Mouse (Mus musculus): ENCODE measurements around the gene 1700001K19Rik.
"Not testable (repeated sequence)": the region's sequence is repeated elsewhere in the genome, so short reads cannot be mapped to it uniquely, and the experiment has no call there.

Gene 1700001K19Rik

GRCm38 (mm10) chr12:110696173-110696974 lies 14.0 kb upstream of the 1700001K19Rik start:
- peak; percentile 95 for DNase-seq (ENCODE audit: low spot score)

GRCm38 (mm10) chr12:110695676-110696171 lies 13.3 kb upstream of the 1700001K19Rik start:
- DNase-seq (ENCODE audit: low spot score): no peak

- not testable (repeated sequence) for DNase-seq (ENCODE audit: low spot score)
Measured at GRCm38 (mm10) chr12:110693378-110693777, 11.0 kb upstream of the 1700001K19Rik start.

- DNase-seq (ENCODE audit: low spot score): no peak
Measured at GRCm38 (mm10) chr12:110689919-110690643, 7.7 kb upstream of the 1700001K19Rik start.

- DNase-seq (ENCODE audit: low spot score): not testable (repeated sequence)
Measured at GRCm38 (mm10) chr12:110688921-110689320, 6.5 kb upstream of the 1700001K19Rik start.

GRCm38 (mm10) chr12:110687894-110688734 lies 5.7 kb upstream of the 1700001K19Rik start:
- peak; percentile 69 for DNase-seq (ENCODE audit: low spot score)

- DNase-seq (ENCODE audit: low spot score): no peak
Measured at GRCm38 (mm10) chr12:110683580-110683979, 1.2 kb upstream of the 1700001K19Rik start.

GRCm38 (mm10) chr12:110681878-110682277 lies 541 bp downstream of the 1700001K19Rik start:
- DNase-seq (ENCODE audit: low spot score): no peak

- DNase-seq (ENCODE audit: low spot score): no peak
Measured at GRCm38 (mm10) chr12:110681191-110681590, 1.2 kb downstream of the 1700001K19Rik start.

GRCm38 (mm10) chr12:110674243-110674642 lies 8.2 kb downstream of the 1700001K19Rik start:
- no peak for DNase-seq (ENCODE audit: low spot score)

GRCm38 (mm10) chr12:110667466-110668077 lies 14.8 kb downstream of the 1700001K19Rik start:
- DNase-seq (ENCODE audit: low spot score): no peak

GRCm38 (mm10) chr12:110661746-110662145 lies 20.7 kb downstream of the 1700001K19Rik start:
- DNase-seq (ENCODE audit: low spot score): no peak

GRCm38 (mm10) chr12:110651464-110651863 lies 31.0 kb downstream of the 1700001K19Rik start:
- no peak for DNase-seq (ENCODE audit: low spot score)

- DNase-seq (ENCODE audit: low spot score): no peak
Measured at GRCm38 (mm10) chr12:110650241-110650641, 32.2 kb downstream of the 1700001K19Rik start.

- no peak for DNase-seq (ENCODE audit: low spot score)
Measured at GRCm38 (mm10) chr12:110637507-110638114, 44.8 kb downstream of the 1700001K19Rik start.

GRCm38 (mm10) chr12:110636293-110636692 lies 46.1 kb downstream of the 1700001K19Rik start:
- DNase-seq (ENCODE audit: low spot score): no peak

- no peak for DNase-seq (ENCODE audit: low spot score)
Measured at GRCm38 (mm10) chr12:110630056-110630455, 52.4 kb downstream of the 1700001K19Rik start.
